Mouse (Mus musculus) liver, embryonic 14.5 days (tissue): Measurements from ENCODE around the gene Abcf2.

ENCODE experiments used
- CTCF ChIP-seq: IDR thresholded peaks from 2 replicates; pipeline ENCODE4 v1.5.1; 2016; ENCODE audit warnings: antibody characterized with exemption, low read depth, control low read depth
- EP300 ChIP-seq: IDR thresholded peaks from 2 replicates; pipeline ENCODE4 v1.6.1; 2016; ENCODE audit warnings: antibody characterized with exemption, low read depth

- TF ChIP-seq CTCF (no peak), EP300 (no peak)
Observed at GRCm38 (mm10) chr5:24591268-24591721, 14.0 kb upstream of the Abcf2 start.
